Mouse (Mus musculus): ENCODE results near the gene Akirin2. TPM values are rescaled to one million over a fixed set of nuclear protein-coding genes. Genes with fewer than 3 reads are reported as not detected.
A peak's percentile ranks its signal among the peaks of the same experiment; 100 is the strongest.

Gene Akirin2
- total RNA-seq, 1 experiment: 56.4 TPM

DNA sequence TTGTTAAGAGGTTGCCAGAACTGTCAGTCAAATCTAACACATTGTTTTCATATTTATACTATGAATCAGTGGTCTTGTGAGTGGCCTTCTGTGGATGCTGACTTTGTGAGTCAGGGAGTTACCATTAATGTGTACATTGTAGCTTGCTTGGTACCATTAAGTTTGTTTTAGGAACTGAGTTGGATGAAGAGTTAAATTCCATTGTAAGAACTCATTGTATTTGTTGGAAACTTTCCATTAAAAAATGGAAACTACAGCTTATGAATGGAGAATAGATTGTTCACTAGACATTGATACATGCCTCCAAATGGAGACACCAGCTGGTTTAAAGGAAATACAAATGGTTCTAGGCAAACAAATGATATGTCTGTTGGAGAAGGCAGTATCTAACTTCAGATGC, 5.4 kb downstream of the Akirin2 start:
- H3K9me3 ChIP-seq (ENCODE audit: control insufficient read depth, insufficient read depth, low read depth, low read length): no peaks in the 10 kb centered on the region
- TF ChIP-seq ZNF384 (IDR thresholded peaks at IDR 0.05; ENCODE audit: low read depth, low read length): no peak
- no peak for TF ChIP-seq ZC3H11A (IDR thresholded peaks at IDR 0.05; ENCODE audit: borderline replicate concordance, low read depth, low read length)
- no peak for TF ChIP-seq MAFK (IDR thresholded peaks at IDR 0.05; ENCODE audit: insufficient read depth, low read depth, low read length)
- TF ChIP-seq CHD2 (IDR thresholded peaks at IDR 0.05; ENCODE audit: low read depth, low read length): no peak
- no peak for TF ChIP-seq HCFC1 (IDR thresholded peaks at IDR 0.05; ENCODE audit: borderline replicate concordance, insufficient read depth, low read length)
- H3K36me3 ChIP-seq (ENCODE audit: control insufficient read depth, insufficient read depth, low read length, poor library complexity, severe bottlenecking): peaks cover 2% of the 10 kb centered on the region; the same call in 1 of the 2 replicates
- in situ Hi-C loops (cut with MboI; ENCODE audit: low sequenced_read_pairs in 2 of 2, unreplicated experiment in 2 of 2): no loop called here
- no peak for DNase-seq (ENCODE audit: low read depth, low spot score)
- no peak overlapping the region for H3K4me3 ChIP-seq (ENCODE audit: insufficient read depth in 1 of 2, low read depth in 1 of 2, low read length in 2 of 2, poor library complexity in 1 of 2, severe bottlenecking in 1 of 2)
- H3K4me1 ChIP-seq (ENCODE audit: control insufficient read depth in 2 of 2, insufficient read depth in 2 of 2, low read length in 2 of 2, poor library complexity in 1 of 2): peaks cover 3 to 18% of the 10 kb centered on the region in 2 experiments
- H3K27ac ChIP-seq (ENCODE audit: insufficient read depth, low read depth, low read length, poor library complexity, severe bottlenecking): no peak overlapping the region
- no peak overlapping the region for H3K9ac ChIP-seq (ENCODE audit: insufficient read depth, low read depth, low read length, poor library complexity, severe bottlenecking)

DNA sequence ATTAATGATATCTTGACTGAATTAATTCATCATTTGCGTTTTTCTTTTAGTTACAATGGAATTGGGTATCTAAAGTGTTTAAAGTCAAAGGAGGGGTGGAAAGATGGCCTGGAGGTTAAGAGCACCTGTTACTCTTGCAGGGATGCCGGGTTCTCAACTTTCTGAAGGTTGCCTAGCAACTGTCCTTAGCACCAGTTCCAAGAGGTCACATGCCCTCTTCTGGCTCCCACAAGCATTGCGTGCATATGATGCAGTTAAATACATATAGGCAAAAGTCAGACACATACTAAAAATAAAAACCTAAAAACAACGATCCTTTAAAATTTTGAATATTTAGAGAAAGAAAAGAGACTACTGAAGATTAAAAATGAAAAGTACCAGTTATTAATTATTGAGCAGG, 10.2 kb downstream of the Akirin2 start:
- H3K27ac ChIP-seq (ENCODE audit: insufficient read depth, low read depth, low read length, poor library complexity, severe bottlenecking): no peak overlapping the region
- TF ChIP-seq ZNF384 (IDR thresholded peaks at IDR 0.05; ENCODE audit: low read depth, low read length): no peak
- TF ChIP-seq HCFC1 (IDR thresholded peaks at IDR 0.05; ENCODE audit: borderline replicate concordance, insufficient read depth, low read length): no peak
- TF ChIP-seq ZC3H11A (IDR thresholded peaks at IDR 0.05; ENCODE audit: borderline replicate concordance, low read depth, low read length): no peak
- TF ChIP-seq MAFK (IDR thresholded peaks at IDR 0.05; ENCODE audit: insufficient read depth, low read depth, low read length): no peak
- TF ChIP-seq CHD2 (IDR thresholded peaks at IDR 0.05; ENCODE audit: low read depth, low read length): no peak
- no peaks in the 10 kb centered on the region; the same call in 1 of the 2 replicates for H3K36me3 ChIP-seq (ENCODE audit: control insufficient read depth, insufficient read depth, low read length, poor library complexity, severe bottlenecking)
- in situ Hi-C loops (cut with MboI; ENCODE audit: low sequenced_read_pairs in 2 of 2, unreplicated experiment in 2 of 2): no loop called here
- DNase-seq (ENCODE audit: low read depth, low spot score): peak; percentile 48
- H3K4me3 ChIP-seq (ENCODE audit: insufficient read depth in 1 of 2, low read depth in 1 of 2, low read length in 2 of 2, poor library complexity in 1 of 2, severe bottlenecking in 1 of 2): no peak overlapping the region
- H3K9ac ChIP-seq (ENCODE audit: insufficient read depth, low read depth, low read length, poor library complexity, severe bottlenecking): no peak overlapping the region
- H3K9me3 ChIP-seq (ENCODE audit: control insufficient read depth, insufficient read depth, low read depth, low read length): no peaks in the 10 kb centered on the region
- peaks cover 0 to 12% of the 10 kb centered on the region in 2 experiments; a peak in 3 of 4 replicates for H3K4me1 ChIP-seq (ENCODE audit: control insufficient read depth in 2 of 2, insufficient read depth in 2 of 2, low read length in 2 of 2, poor library complexity in 1 of 2)

DNA sequence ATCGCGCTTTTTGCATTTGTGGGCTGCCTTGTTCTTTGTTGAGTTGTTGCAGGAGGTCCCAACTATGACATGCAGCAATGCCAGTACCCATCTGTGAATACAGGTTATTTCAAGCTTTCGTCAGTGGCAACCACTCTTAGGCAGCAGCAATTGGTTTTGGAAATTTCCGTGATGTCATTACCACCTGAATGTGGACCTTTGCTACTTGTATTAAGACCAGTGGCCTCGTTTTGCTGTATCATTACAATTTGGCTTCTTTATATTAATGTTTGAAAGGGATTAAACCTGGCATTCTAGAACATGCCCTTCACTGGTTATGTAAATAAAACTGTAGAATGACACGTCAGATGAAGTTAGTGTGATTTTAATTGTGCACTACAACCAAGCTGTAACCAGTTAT, 15.5 kb downstream of the Akirin2 start:
- TF ChIP-seq CHD2 (IDR thresholded peaks at IDR 0.05; ENCODE audit: low read depth, low read length) (no peak), ZC3H11A (IDR thresholded peaks at IDR 0.05; ENCODE audit: borderline replicate concordance, low read depth, low read length) (no peak), HCFC1 (IDR thresholded peaks at IDR 0.05; ENCODE audit: borderline replicate concordance, insufficient read depth, low read length) (no peak), MAFK (IDR thresholded peaks at IDR 0.05; ENCODE audit: insufficient read depth, low read depth, low read length) (no peak), ZNF384 (IDR thresholded peaks at IDR 0.05; ENCODE audit: low read depth, low read length) (no peak)
- no peak for DNase-seq (ENCODE audit: low read depth, low spot score)
- Histone ChIP-seq H3K4me3 (ENCODE audit: insufficient read depth in 1 of 2, low read depth in 1 of 2, low read length in 2 of 2, poor library complexity in 1 of 2, severe bottlenecking in 1 of 2) (no peak overlapping the region), H3K9ac (ENCODE audit: insufficient read depth, low read depth, low read length, poor library complexity, severe bottlenecking) (no peak overlapping the region), H3K36me3 (ENCODE audit: control insufficient read depth, insufficient read depth, low read length, poor library complexity, severe bottlenecking) (peaks cover 9% of the 10 kb centered on the region), H3K4me1 (ENCODE audit: control insufficient read depth in 2 of 2, insufficient read depth in 2 of 2, low read length in 2 of 2, poor library complexity in 1 of 2) (no peaks in the 10 kb centered on the region), H3K27ac (ENCODE audit: insufficient read depth, low read depth, low read length, poor library complexity, severe bottlenecking) (no peak overlapping the region), H3K9me3 (ENCODE audit: control insufficient read depth, insufficient read depth, low read depth, low read length) (no peaks in the 10 kb centered on the region)
- in situ Hi-C loops (cut with MboI; ENCODE audit: low sequenced_read_pairs in 2 of 2, unreplicated experiment in 2 of 2): no loop called here

GRCm38 (mm10) chr4:34572876-34573275, 22.1 kb downstream of the Akirin2 start:
- no peak overlapping the region for H3K4me3 ChIP-seq (ENCODE audit: insufficient read depth in 1 of 2, low read depth in 1 of 2, low read length in 2 of 2, poor library complexity in 1 of 2, severe bottlenecking in 1 of 2)
- H3K36me3 ChIP-seq (ENCODE audit: control insufficient read depth, insufficient read depth, low read length, poor library complexity, severe bottlenecking): peaks cover 30% of the 10 kb centered on the region
- H3K9me3 ChIP-seq (ENCODE audit: control insufficient read depth, insufficient read depth, low read depth, low read length): no peaks in the 10 kb centered on the region
- H3K4me1 ChIP-seq (ENCODE audit: control insufficient read depth in 2 of 2, insufficient read depth in 2 of 2, low read length in 2 of 2, poor library complexity in 1 of 2): no peaks in the 10 kb centered on the region
- H3K27ac ChIP-seq (ENCODE audit: insufficient read depth, low read depth, low read length, poor library complexity, severe bottlenecking): no peak overlapping the region
- TF ChIP-seq CHD2 (IDR thresholded peaks at IDR 0.05; ENCODE audit: low read depth, low read length) (no peak), HCFC1 (IDR thresholded peaks at IDR 0.05; ENCODE audit: borderline replicate concordance, insufficient read depth, low read length) (no peak), ZNF384 (IDR thresholded peaks at IDR 0.05; ENCODE audit: low read depth, low read length) (no peak), ZC3H11A (IDR thresholded peaks at IDR 0.05; ENCODE audit: borderline replicate concordance, low read depth, low read length) (no peak)
- in situ Hi-C loops (cut with MboI; ENCODE audit: low sequenced_read_pairs in 2 of 2, unreplicated experiment in 2 of 2): no loop called here
- no peak overlapping the region for H3K9ac ChIP-seq (ENCODE audit: insufficient read depth, low read depth, low read length, poor library complexity, severe bottlenecking)
- no peak for DNase-seq (ENCODE audit: low read depth, low spot score)

GRCm38 (mm10) chr4:34577028-34577427, 26.3 kb downstream of the Akirin2 start:
- Histone ChIP-seq H3K4me3 (ENCODE audit: insufficient read depth in 1 of 2, low read depth in 1 of 2, low read length in 2 of 2, poor library complexity in 1 of 2, severe bottlenecking in 1 of 2) (no peak overlapping the region), H3K9ac (ENCODE audit: insufficient read depth, low read depth, low read length, poor library complexity, severe bottlenecking) (no peak overlapping the region), H3K9me3 (ENCODE audit: control insufficient read depth, insufficient read depth, low read depth, low read length) (no peaks in the 10 kb centered on the region), H3K4me1 (ENCODE audit: control insufficient read depth in 2 of 2, insufficient read depth in 2 of 2, low read length in 2 of 2, poor library complexity in 1 of 2) (peaks cover 0 to 2% of the 10 kb centered on the region in 2 experiments; a peak in 1 of 4 replicates), H3K36me3 (ENCODE audit: control insufficient read depth, insufficient read depth, low read length, poor library complexity, severe bottlenecking) (peaks cover 35% of the 10 kb centered on the region), H3K27ac (ENCODE audit: insufficient read depth, low read depth, low read length, poor library complexity, severe bottlenecking) (no peak overlapping the region)
- in situ Hi-C loops (cut with MboI; ENCODE audit: low sequenced_read_pairs in 2 of 2, unreplicated experiment in 2 of 2): no loop called here
- DNase-seq (ENCODE audit: low read depth, low spot score): no peak
- TF ChIP-seq CHD2 (IDR thresholded peaks at IDR 0.05; ENCODE audit: low read depth, low read length) (no peak), ZC3H11A (IDR thresholded peaks at IDR 0.05; ENCODE audit: borderline replicate concordance, low read depth, low read length) (no peak), HCFC1 (IDR thresholded peaks at IDR 0.05; ENCODE audit: borderline replicate concordance, insufficient read depth, low read length) (no peak), ZNF384 (IDR thresholded peaks at IDR 0.05; ENCODE audit: low read depth, low read length) (no peak), MAFK (IDR thresholded peaks at IDR 0.05; ENCODE audit: insufficient read depth, low read depth, low read length) (no peak)
